Mouse (Mus musculus) heart, embryonic 13.5 days (tissue): ENCODE measurements at regions not wholly inside any gene's neighbourhood (a gene's known extent, or its start where the extent isn't known, plus 50 kb on each side); places are given as distances from the start of the nearest gene placed in this dataset.

Experiments used
- ATAC-seq: fragments of 200-750 bp; cut with Nextera tagmentation; 2 replicates; pipeline ENCODE4 v1.8.0; 2017; ENCODE audit warnings: moderate TSS enrichment; ENCODE audit not compliant: insufficient number of reproducible peaks, low FRiP score, low TSS enrichment; ENCODE audit errors: extremely low read depth
- H3K27ac ChIP-seq: fragments of 300-500 bp; sonication (generic); replicated peaks from 2 replicates; pipeline ENCODE4 v1.5.1; 2015; ENCODE audit warnings: moderate library complexity, mild to moderate bottlenecking, inconsistent platforms
- H3K27me3 ChIP-seq: fragments of 300-500 bp; sonication (generic); replicated peaks from 2 replicates; pipeline ENCODE4 v1.6.1; 2015; ENCODE audit warnings: mild to moderate bottlenecking, inconsistent platforms
- H3K36me3 ChIP-seq: fragments of 300-500 bp; sonication (generic); 2 replicates; pipeline ENCODE4 v1.6.1; 2015; ENCODE audit warnings: mild to moderate bottlenecking, inconsistent platforms
- H3K4me1 ChIP-seq: fragments of 300-500 bp; sonication (generic); 2 replicates; pipeline ENCODE4 v1.6.1; 2015; ENCODE audit warnings: inconsistent platforms
- H3K4me2 ChIP-seq: fragments of 300-500 bp; sonication (generic); 2 replicates; pipeline ENCODE4 v1.6.1; 2015; ENCODE audit warnings: inconsistent platforms, mild to moderate bottlenecking, moderate library complexity
- H3K4me3 ChIP-seq: fragments of 300-500 bp; sonication (generic); 2 replicates; pipeline ENCODE4 v1.5.1; 2015; ENCODE audit warnings: moderate library complexity, mild to moderate bottlenecking, inconsistent platforms
- H3K9ac ChIP-seq: fragments of 300-500 bp; sonication (generic); 2 replicates; pipeline ENCODE4 v1.6.1; 2015; ENCODE audit warnings: inconsistent platforms, mild to moderate bottlenecking, moderate library complexity
- H3K9me3 ChIP-seq: fragments of 300-500 bp; sonication (generic); 2 replicates; pipeline ENCODE4 v1.6.1; 2016; ENCODE audit warnings: inconsistent platforms
- WGBS: fragments of 180-500 bp; shearing (Covaris S2); methylation state at CpG from one replicate; pipeline ENCODE4 v1.1.7; 2015; ENCODE audit warnings: mixed read lengths; 5-methylcytosine and 5-hydroxymethylcytosine counted together

DNA sequence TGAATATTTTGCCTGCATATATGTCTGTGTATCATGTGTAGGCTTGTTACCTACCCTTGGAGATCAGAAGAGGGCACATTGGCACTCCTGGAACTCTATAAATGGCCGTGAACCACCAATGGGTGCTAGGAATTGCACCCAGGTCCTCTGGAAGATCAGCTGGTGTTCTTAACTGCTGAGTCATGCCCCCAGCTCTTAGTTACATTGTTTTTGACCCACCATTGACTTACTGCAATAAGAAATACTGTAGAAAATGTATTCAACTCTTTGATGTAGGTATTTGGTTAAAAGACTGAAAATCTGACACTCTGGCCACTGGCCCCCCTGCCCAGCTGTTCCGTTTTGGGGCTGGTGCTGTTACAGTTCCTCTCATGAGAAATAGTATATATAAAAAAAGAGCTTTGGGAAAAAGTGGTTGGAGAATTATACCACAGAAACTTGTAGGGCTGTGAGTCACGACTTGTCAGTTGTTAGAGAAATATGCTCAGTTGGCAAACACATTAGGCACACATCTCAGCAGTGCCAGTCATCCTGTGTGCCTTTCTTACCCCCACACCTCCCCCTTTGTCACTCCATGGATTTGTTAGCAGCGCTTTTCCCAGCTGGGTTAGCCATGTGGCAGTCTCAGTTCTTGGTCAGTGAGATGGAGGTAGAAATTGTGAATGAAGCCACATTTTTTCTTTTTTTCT is 58.4 kb upstream of the Arhgap32 start:
- WGBS, result 76% methylated on average over 4 of the region's 4 CpGs
- Histone ChIP-seq H3K27me3 (no peaks in the 10 kb centered on the region), H3K9ac (no peak overlapping the region), H3K4me2 (no peak overlapping the region), H3K4me3 (no peak overlapping the region), H3K4me1 (0 out of 2 replicates have a peak, but pooled peaks cover 6% of the 10 kb centered on the region), H3K36me3 (peaks cover 3% of the 10 kb centered on the region; the same call in 1 of the 2 replicates), H3K27ac (no peak overlapping the region), H3K9me3 (no peaks in the 10 kb centered on the region)
- no peak for ATAC-seq

DNA sequence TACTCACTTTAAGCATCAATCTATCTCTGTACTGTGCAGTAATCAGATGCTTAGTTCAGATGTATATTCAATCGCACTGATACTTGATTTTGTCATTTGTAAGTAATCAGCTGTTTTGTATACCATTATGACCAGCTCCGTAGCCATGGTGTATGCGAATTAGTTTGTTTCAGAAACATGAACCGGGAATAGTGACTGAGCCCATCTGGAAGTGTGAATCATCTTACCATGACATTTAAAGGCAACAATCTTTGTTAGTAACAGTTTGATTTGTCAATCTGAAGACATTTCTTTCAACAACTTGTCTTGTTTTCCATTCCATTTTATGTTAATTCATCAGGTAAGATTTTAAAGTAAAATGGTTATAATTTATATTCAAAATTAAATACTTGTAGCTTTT is 53.2 kb upstream of the Arhgap32 start:
- H3K27ac ChIP-seq, result no peak overlapping the region
- H3K36me3 ChIP-seq, result no peaks in the 10 kb centered on the region
- no peaks in the 10 kb centered on the region for H3K9me3 ChIP-seq
- no peak overlapping the region for H3K4me2 ChIP-seq
- no peak overlapping the region for H3K4me3 ChIP-seq
- H3K27me3 ChIP-seq, result no peaks in the 10 kb centered on the region
- no peak overlapping the region for H3K9ac ChIP-seq
- peaks cover 10% of the 10 kb centered on the region; the same call in 1 of the 2 replicates for H3K4me1 ChIP-seq
- 85% methylated on average over 4 of the region's 4 CpGs for WGBS
- no peak for ATAC-seq

DNA sequence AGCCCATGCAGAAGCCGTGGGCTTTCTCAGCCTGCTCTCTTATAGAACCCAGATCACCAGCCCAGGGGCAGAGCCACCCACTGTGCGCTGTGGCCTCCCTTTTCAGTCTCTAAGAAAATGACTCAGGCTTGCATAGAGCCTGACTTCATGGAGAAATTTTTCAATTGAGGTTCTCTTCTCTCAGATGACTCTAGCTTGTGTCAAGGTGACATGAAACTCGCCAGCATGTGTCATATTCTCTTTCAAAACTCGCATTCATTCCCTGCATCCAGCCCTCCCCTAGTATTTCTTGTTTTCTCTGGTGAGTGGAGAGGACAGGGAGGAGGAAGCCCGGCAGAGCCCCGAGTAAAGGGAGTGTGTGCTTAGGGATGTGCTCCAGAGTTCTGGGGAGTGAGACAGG is 52.4 kb upstream of the Arhgap32 start:
- 58% methylated on average over 6 of the region's 6 CpGs for WGBS
- H3K27ac ChIP-seq, result no peak overlapping the region
- H3K4me3 ChIP-seq, result no peak overlapping the region
- no peaks in the 10 kb centered on the region for H3K9me3 ChIP-seq
- H3K36me3 ChIP-seq, result no peaks in the 10 kb centered on the region
- H3K9ac ChIP-seq, result no peak overlapping the region
- peaks cover 10% of the 10 kb centered on the region; the same call in 1 of the 2 replicates for H3K4me1 ChIP-seq
- no peaks in the 10 kb centered on the region for H3K27me3 ChIP-seq
- no peak for ATAC-seq
- H3K4me2 ChIP-seq, result no peak overlapping the region

DNA sequence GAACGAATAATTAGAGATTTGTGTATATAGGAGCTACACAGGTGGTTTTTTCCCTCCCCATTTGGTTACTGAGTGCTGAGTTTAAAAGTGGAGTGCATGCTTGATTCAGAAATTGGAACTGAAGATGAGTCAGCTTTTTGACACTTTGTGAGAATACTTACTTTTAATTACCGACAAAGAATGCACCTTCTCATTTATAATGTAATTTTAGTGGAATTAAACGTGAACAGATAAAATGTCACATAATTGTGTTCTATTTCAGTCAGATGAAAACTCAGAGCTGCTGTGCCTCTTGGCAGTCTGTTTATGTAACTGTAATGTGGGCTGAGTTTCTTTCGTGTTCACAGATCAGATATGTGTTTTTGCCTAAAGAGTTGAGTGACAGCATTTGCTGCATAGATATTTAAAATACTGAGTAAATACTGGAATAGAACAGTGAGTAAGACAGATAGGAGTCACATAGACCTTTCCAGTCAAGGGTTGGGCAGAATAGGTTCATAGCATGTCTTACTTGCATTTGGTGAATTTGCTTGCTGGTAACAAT is 51.9 kb upstream of the Arhgap32 start:
- ATAC-seq, result no peak
- H3K9me3 ChIP-seq, result no peaks in the 10 kb centered on the region
- peaks cover 10% of the 10 kb centered on the region; the same call in 1 of the 2 replicates for H3K4me1 ChIP-seq
- no peaks in the 10 kb centered on the region for H3K36me3 ChIP-seq
- no peak overlapping the region for H3K4me3 ChIP-seq
- H3K27me3 ChIP-seq, result no peaks in the 10 kb centered on the region
- WGBS, result 68% methylated on average over 4 of the region's 4 CpGs
- no peak overlapping the region for H3K4me2 ChIP-seq
- no peak overlapping the region for H3K9ac ChIP-seq
- no peak overlapping the region for H3K27ac ChIP-seq
